8 mouse cellular contexts compared by ENCODE assay signal in genomic region chr10:121886805-121887204, GRCm38 (mm10).
DNase-seq lines count a peak whose midpoint lies in the region; ATAC-seq and TF ChIP-seq lines count a peak whose summit lies in the region.

No protein-coding gene starts in this region.

- TF ChIP-seq CTCF in intestine, postnatal 0 days (IDR thresholded peaks at IDR 0.05; ENCODE audit: low read depth): no peak

- WGBS in embryonic facial prominence, embryonic 14.5 days: 22% methylated on average over 6 of the region's 6 CpGs
- 45% methylated on average over 6 of the region's 6 CpGs for WGBS in intestine, postnatal 0 days

- peaks cover 26% of the 10 kb centered on the region for H3K4me1 ChIP-seq in embryonic facial prominence, embryonic 14.5 days (ENCODE audit: control insufficient read depth, insufficient read depth, low read length)
- no peaks in the 10 kb centered on the region for H3K4me1 ChIP-seq in intestine, postnatal 0 days (replicated peaks; ENCODE audit: control insufficient read depth, insufficient read depth, low read length)

- H3K4me3 ChIP-seq in embryonic facial prominence, embryonic 14.5 days (ENCODE audit: low read depth, low read length): no peak overlapping the region
- H3K4me3 ChIP-seq in intestine, postnatal 0 days (ENCODE audit: low read depth, low read length): no peak overlapping the region

- ATAC-seq in embryonic facial prominence, embryonic 14.5 days (ENCODE audit: low read depth): peak; percentile 48
- ATAC-seq in intestine, postnatal 0 days: no peak

- peak overlapping the region; percentile 37; the same call in 1 of the 2 replicates for H3K9ac ChIP-seq in embryonic facial prominence, embryonic 14.5 days (ENCODE audit: low read depth, low read length)
- no peak overlapping the region for H3K9ac ChIP-seq in intestine, postnatal 0 days (ENCODE audit: low read depth, low read length)

- no peak overlapping the region for H3K4me2 ChIP-seq in embryonic facial prominence, embryonic 14.5 days (ENCODE audit: low read depth, low read length)
- H3K4me2 ChIP-seq in intestine, postnatal 0 days (replicated peaks; ENCODE audit: low read depth): no peak overlapping the region

- H3K27me3 ChIP-seq in embryonic facial prominence, embryonic 14.5 days (replicated peaks; ENCODE audit: control insufficient read depth, insufficient read depth, low read length): no peaks in the 10 kb centered on the region
- H3K27me3 ChIP-seq in intestine, postnatal 0 days (replicated peaks; ENCODE audit: control insufficient read depth, insufficient read depth, low read length): no peaks in the 10 kb centered on the region

- H3K27ac ChIP-seq in embryonic facial prominence, embryonic 14.5 days (replicated peaks; ENCODE audit: low read depth, low read length): peak overlapping the region; percentile 8
- no peak overlapping the region for H3K27ac ChIP-seq in intestine, postnatal 0 days (ENCODE audit: low read depth, low read length)

- H3K9me3 ChIP-seq in embryonic facial prominence, embryonic 14.5 days (ENCODE audit: control insufficient read depth, low read length): no peaks in the 10 kb centered on the region
- no peaks in the 10 kb centered on the region for H3K9me3 ChIP-seq in intestine, postnatal 0 days (ENCODE audit: control insufficient read depth)

- DNase-seq in left cerebral cortex, adult 18-20 months (ENCODE audit: low spot score in 2 of 2): peak; percentile 9 to 44
- no peak for DNase-seq in left cerebral cortex, adult 11 months (ENCODE audit: low spot score)
- DNase-seq in embryonic facial prominence, embryonic 14.5 days (ENCODE audit: low spot score): peak; percentile 85
- DNase-seq in kidney, adult 18-20 months: peak; percentile 11
- DNase-seq in lung, postnatal 4 days: peak; percentile 29 to 35
- peak; percentile 59 for DNase-seq in thymus, postnatal 4 days
- DNase-seq in c-Kit-positive CD71-positive TER-119-positive erythroid progenitor cells, embryonic 14.5 days (ENCODE audit: low spot score): no peak

- no peaks in the 10 kb centered on the region for H3K36me3 ChIP-seq in embryonic facial prominence, embryonic 14.5 days (ENCODE audit: control insufficient read depth, insufficient read depth, low read length)
- no peaks in the 10 kb centered on the region for H3K36me3 ChIP-seq in intestine, postnatal 0 days (ENCODE audit: control insufficient read depth, insufficient read depth)

Comparison
In these comparisons a context has a peak if more than half of its experiments do, and no peak if none do; other contexts are left out.
1. DNase-seq: peak in left cerebral cortex, adult 18-20 months (2 of 2), embryonic facial prominence, embryonic 14.5 days (single experiment), kidney, adult 18-20 months (single experiment), lung, postnatal 4 days (2 of 2) and thymus, postnatal 4 days (single experiment); none in left cerebral cortex, adult 11 months (single experiment) and c-Kit-positive CD71-positive TER-119-positive erythroid progenitor cells, embryonic 14.5 days (single experiment).